Mouse (Mus musculus) bone marrow, adult 2 months (tissue): Measurements from ENCODE around the gene Slc22a14.

Experiments used
- CTCF ChIP-seq: fragments of 200-500 bp; IDR thresholded peaks from 2 replicates; pipeline ENCODE4 v1.5.1; 2011; ENCODE audit warnings: low read length, control low read depth; ENCODE audit not compliant: control insufficient read depth, insufficient read depth
- POLR2A ChIP-seq: fragments of 200-500 bp; IDR thresholded peaks from 2 replicates; pipeline ENCODE4 v1.6.1; 2011; ENCODE audit warnings: low read depth, mild to moderate bottlenecking, control low read depth, low read length, borderline replicate concordance; ENCODE audit not compliant: control insufficient read depth

- no peak for TF ChIP-seq CTCF
- TF ChIP-seq POLR2A = no peak
Measured at GRCm38 (mm10) chr9:119256161-119256560, 109.2 kb downstream of the Slc22a14 start.
